Mouse (Mus musculus): Measurements from ENCODE around the gene Calcb. TPM values are rescaled to one million over a fixed set of nuclear protein-coding genes. Genes with fewer than 3 reads are reported as not detected.
A peak's percentile ranks its signal among the peaks of the same experiment; 100 is the strongest.

Calcb gene
- total RNA-seq, 2 experiments from 2014 or later = not detected

GRCm38 (mm10) chr7:114747596-114747995 is 29.2 kb downstream of the Calcb start:
- no peak for ATAC-seq (replicated peaks; ENCODE audit: low FRiP score, poor library complexity, severe bottlenecking)

DNA sequence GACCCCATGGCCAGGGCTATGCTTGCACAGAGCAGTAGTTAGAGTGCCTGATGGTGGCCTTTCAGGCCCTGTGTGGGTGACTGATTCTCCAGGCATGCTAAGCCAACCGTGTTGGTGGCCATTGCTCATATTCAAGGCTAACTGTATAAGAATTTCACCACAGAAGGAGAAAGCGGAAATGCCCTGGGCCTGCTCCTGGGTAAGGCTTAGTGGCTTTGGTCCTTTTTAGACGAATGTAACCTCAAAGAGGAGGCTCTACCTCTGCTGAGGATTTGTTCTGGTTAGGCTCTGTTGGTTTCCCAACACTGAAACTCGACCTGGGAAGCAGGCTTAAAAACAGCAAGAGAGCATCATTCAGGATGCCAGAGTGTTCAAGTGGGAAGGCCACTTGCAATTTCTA is 29.8 kb downstream of the Calcb start:
- ATAC-seq (replicated peaks; ENCODE audit: low FRiP score, poor library complexity, severe bottlenecking) = no peak

DNA sequence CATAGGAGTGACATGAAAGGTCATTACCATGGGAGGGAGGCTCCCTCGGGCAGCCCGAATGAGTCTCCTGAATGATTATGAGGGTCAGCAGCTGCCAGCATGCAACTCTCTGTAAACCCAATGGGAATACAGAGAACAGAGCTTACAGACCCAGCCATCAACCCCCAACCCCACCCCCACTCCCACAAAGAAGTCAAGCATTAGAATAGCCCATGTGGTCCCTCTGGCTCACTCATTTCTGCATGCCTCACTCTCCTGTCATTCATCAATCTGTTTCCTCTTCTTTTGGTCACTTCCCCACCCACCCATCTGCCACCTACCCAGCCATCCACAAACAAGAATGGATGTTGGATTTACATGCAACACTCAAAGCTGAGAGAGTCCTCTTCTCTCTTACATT is 35.0 kb downstream of the Calcb start:
- no peak for ATAC-seq (replicated peaks; ENCODE audit: low FRiP score, poor library complexity, severe bottlenecking)

GRCm38 (mm10) chr7:114754196-114754595 is 35.8 kb downstream of the Calcb start:
- ATAC-seq (replicated peaks; ENCODE audit: low FRiP score, poor library complexity, severe bottlenecking) = no peak

DNA sequence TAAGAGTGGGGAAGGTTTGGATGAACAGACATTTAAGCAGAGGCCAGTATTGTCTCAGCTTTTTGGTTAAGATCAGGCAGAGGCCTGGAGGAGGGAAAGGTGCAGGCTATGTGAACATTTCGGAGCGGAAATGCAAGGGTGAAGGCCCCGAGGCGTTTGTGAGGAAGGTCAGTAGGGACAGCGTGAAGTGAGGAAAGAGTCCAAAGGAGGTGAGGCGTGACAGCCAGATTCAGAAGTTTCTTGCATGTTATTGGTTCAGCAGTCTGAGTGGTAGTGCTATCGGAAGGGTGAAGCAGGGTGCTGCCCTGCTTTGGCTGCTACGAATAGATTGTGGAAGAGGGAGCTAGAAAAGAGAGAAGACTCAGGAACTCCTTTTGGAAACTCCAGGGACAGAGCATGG is 36.2 kb downstream of the Calcb start:
- ATAC-seq (replicated peaks; ENCODE audit: low FRiP score, poor library complexity, severe bottlenecking) = no peak

- ATAC-seq (replicated peaks; ENCODE audit: low FRiP score, poor library complexity, severe bottlenecking) = peak; percentile 46; the same call in 1 of the 2 replicates
These were observed 44.2 kb downstream of the Calcb start for GRCm38 (mm10) chr7:114762660-114763059.

DNA sequence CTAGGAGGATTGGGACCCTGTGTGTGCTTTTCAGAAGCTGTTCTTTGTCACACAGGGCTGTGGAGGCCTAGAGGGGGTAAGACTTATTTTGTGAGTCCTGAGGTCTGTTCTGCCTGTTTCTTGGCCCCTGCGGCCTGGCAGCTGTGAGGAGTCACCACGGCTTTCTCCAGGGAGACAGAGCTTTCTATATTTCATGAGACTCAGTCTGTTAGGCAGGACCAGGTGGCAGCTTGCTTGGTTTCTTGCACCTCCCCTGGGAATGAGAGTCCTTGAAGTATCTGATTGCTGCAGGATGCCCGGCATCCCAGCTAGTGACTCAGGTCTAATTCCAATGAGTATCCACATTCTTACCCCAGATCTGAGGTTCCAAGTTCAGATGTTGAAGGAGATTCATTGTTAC is 46.8 kb downstream of the Calcb start:
- ATAC-seq (replicated peaks; ENCODE audit: low FRiP score, poor library complexity, severe bottlenecking) = no peak

DNA sequence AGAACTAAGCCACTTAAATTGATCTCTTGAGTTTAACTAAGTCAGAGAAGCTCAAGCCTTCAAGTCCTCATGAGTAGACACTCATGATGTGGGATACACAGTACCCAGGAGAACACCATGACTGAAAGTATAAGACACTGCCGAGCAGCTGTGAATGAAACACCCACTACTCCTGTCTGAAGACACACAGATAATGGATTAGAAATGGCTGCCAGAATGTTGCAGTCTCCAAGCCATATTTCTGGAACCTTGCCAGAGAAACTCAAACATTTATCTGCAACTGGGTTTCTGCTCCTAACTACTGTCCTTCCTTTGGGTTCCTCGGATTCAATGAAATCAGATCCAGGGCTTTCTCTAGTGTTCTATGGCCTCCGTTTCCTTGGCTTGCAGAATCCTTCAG is 48.1 kb downstream of the Calcb start:
- no peak for ATAC-seq (replicated peaks; ENCODE audit: low FRiP score, poor library complexity, severe bottlenecking)

DNA sequence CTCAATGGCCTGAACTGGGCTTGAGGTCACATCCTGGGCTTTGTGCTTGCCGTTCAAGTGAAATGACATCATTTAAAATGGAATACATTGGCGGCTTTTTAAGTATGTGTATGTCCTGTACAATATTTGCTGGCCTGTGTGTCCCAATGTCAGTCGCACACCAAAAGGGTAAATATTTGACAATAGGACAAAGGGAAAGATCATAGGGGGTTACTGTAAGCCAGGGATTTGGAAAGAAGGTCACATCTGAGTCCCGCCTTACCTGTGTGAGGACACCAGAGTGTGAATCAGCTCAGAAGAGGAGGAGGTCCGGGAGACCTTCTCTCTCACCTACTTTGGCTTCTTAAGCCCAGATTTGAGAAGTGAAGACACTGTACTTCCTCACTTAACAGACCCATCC is 50.1 kb downstream of the Calcb start:
- ATAC-seq (replicated peaks; ENCODE audit: low FRiP score, poor library complexity, severe bottlenecking) = no peak

- 0 out of 2 replicates have a peak, but pooled peaks have one; percentile 44 for ATAC-seq (replicated peaks; ENCODE audit: low FRiP score, poor library complexity, severe bottlenecking)
These were observed 50.6 kb downstream of the Calcb start for GRCm38 (mm10) chr7:114769041-114769440.

DNA sequence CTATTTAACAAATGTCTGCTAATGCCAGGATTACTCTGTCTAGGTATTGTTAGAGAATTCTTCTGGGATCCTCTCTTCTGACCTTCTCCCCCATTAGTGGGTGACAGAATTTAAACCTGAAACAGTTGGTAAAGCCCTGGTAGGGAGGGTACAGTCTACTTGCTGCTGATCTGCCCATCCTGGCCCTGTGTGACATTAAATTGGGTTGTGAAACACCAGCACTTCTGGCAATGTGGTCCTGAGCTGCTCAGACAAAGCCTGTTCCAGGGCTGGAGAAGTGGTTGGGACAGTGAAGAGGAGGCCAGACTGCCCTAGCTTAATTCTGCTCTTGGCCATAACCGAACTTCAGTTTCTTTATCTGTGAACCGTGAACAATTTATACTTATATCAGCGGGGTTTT is 52.1 kb downstream of the Calcb start:
- ATAC-seq (replicated peaks; ENCODE audit: low FRiP score, poor library complexity, severe bottlenecking) = no peak

- no peak for ATAC-seq (replicated peaks; ENCODE audit: low FRiP score, poor library complexity, severe bottlenecking)
These were observed 53.4 kb downstream of the Calcb start for GRCm38 (mm10) chr7:114771801-114772200.

Other genes starting within 250 kb of the Calcb start
- 7.2 TPM in 1 of 2 replicates, not detected in the other for gene Cyp2r1, start 155.7 kb upstream of the Calcb start, total RNA-seq (2015; ENCODE audit: low replicate concordance)
- gene Cyp2r1, start 155.7 kb upstream of the Calcb start, total RNA-seq (2017; ENCODE audit: low replicate concordance) = not detected in 2 replicates
- not detected in 2 replicates for gene Calca, start 82.3 kb upstream of the Calcb start, total RNA-seq (2015; ENCODE audit: low replicate concordance)
- gene Calca, start 82.3 kb upstream of the Calcb start, total RNA-seq (2017; ENCODE audit: low replicate concordance) = not detected in 2 replicates
- gene Insc, start 25.1 kb downstream of the Calcb start, total RNA-seq (2015; ENCODE audit: low replicate concordance) = not detected in 2 replicates
- gene Insc, start 25.1 kb downstream of the Calcb start, total RNA-seq (2017; ENCODE audit: low replicate concordance) = not detected in 2 replicates